Mouse (Mus musculus) neutrophil, adult 5-6 weeks (primary cell): ENCODE data around the gene Ang4. TPM values are rescaled to one million over a fixed set of nuclear protein-coding genes. Genes with fewer than 3 reads are reported as not detected.

Experiments
- ATAC-seq: fragments of 151-379, 151-347 bp; 2 replicates; pipeline ENCODE4 v1.8.0; 2017; ENCODE audit warnings: mild to moderate bottlenecking, moderate TSS enrichment; ENCODE audit not compliant: insufficient number of reproducible peaks, poor library complexity, low FRiP score, severe bottlenecking; ENCODE audit errors: extremely low read depth
- total RNA-seq: library from RNA; stranded (forward); fragments of 200-1000 nt; gene quantifications from 2 replicates; pipeline ENCODE4 v1.2.3, GENCODE M21; 2017

The Ang4 gene
- total RNA-seq, result not detected in 2 replicates

DNA sequence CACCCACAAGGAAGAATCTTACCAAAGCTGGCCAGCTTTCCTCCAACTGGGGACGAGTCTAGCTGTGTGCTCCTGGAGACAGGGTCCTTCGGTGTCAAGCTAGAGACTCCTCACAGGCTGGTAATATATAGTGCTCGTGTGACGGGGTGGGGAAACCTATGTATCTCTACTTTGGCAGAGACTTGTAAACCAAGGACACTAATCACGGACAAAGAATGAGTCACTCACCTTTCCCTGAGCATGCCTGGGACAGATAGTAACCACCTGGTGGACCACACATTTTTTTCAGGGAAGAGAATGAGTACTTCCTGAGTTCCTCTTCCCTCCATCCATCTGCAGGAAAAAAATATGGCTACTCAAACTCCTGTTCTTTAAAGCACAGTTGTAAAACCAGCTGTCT is at the start of gene Ang4:
TSS of gene Ang4 (minus strand) at position 101 of the 400 bp plus-strand sequence.
- ATAC-seq, result no peak

DNA sequence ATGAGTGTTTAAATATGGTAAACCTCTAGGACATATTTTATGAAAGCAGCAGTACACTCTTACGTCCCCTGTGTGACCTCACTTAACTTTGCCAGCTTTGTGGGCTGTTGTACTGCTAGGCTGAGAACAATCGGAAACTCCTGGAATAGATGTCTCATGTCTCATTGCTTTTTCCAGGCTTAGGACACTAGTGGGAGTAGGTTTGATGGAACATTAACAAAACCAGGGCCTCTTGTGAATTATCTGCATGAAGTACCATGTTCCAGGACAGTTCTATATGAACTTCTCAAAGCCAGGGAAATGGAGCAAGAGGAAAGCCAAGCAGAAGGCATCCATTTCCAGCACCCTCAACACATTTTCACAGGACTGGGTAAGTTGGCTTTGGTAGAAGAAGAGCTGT is 26.4 kb upstream of the Ang4 start, which contains the start of gene AY358078:
TSS of gene AY358078 (plus strand) at position 301 of the 400 bp plus-strand sequence.
- no peak for ATAC-seq

DNA sequence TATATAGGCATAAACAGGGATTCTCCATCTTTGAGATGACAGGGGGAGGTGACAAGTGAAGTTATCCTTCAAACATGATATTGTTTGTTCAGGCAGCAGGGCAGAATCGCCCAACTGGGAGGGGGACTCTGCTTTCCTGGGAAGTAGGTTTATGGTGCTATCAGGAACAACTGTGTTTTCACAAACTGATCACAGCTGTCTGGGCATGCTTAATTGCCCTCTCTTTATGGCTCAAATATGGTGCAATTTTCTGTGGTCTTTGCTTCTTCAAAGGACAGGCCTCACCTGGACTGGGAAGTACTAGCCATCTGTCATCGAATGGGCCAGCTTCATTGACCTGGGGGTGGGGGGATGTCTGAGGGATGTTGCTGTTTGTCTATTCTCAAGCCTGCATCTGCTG is 20.7 kb upstream of the Ang4 start:
- no peak for ATAC-seq

DNA sequence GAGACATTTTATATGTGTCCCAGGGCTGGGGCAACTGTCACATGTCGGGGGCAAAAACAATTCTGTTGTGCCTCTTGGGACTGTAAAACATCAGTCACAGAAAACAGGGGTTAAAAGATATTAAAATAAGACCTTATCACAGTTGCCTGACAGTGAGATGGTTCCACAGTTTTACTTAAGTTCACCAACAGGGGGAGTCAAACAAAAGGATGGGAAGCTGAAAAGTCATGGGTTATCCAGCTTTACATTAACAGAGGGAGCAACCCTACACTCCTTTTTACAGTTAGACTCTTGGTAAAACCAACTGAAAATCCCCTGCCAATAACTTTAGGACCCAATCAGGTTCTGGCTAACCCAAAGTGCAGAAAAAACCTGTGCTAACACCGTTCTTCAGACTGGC is 15.8 kb upstream of the Ang4 start:
- ATAC-seq, result no peak

DNA sequence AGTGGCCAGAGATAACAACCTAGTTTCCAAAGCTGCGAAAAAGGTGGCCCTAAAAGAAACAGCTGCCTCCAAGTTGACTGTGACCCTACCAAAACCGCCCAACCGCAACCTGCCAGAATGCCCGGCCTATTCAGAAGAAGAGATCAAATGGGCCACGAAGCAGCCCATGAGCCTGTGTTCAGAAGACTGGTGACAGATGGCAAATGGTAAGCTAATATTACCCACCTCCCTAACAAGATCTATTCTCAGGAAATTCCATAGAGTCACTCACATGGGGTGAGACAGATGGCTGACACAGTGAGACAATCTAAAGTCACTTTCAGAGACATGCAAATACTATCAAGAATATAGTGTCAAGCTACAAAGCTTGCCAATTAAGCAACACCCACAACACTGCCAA is 13.7 kb upstream of the Ang4 start:
- ATAC-seq, result no peak

DNA sequence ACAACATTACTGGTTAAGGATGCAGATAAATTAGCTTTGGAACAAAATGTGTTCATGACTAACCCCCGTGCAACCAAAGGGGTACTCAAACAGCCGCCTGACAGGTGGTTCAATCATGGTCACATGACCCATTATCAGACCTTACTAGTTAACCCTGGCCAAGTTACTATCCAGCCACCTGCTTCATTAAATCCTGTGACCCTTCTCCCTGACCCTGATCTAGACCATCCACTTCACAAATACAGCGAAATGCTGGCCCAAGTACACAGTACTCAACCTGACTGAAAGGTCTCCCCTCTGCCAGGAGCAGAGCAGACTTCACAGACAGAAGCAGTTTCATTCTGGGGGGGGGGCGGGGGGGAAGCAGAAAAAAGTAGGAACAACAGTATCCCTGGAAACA is 12.9 kb upstream of the Ang4 start:
- ATAC-seq, result no peak

DNA sequence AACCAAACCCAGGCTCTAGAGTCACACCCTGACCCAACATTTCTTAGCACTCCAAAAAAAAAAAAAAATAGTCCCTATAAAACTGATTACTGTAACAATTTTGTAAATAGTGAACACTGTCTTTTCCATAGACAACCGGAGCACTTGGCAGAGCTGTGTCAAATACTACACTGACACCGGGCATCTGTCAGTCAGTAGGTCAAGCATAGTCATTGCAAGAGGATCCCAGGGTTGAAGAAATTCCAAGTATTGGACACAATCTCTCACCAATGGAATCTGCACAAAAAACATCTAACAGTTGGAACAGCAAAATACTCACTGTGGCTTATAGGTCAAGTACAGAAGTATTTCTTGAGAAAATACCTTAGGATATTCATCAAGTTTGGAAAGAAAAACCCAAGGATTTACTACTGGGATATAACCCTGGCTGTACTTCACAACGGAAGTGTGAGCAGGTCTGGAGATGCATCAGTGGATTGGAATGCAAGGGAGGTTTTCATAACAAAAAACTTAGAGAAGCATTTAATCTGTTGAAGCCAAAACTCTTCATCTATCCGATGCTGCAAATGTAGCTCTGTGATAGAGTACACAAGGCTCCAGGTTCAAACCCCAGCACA is 5.6 kb upstream of the Ang4 start:
- ATAC-seq, result no peak

DNA sequence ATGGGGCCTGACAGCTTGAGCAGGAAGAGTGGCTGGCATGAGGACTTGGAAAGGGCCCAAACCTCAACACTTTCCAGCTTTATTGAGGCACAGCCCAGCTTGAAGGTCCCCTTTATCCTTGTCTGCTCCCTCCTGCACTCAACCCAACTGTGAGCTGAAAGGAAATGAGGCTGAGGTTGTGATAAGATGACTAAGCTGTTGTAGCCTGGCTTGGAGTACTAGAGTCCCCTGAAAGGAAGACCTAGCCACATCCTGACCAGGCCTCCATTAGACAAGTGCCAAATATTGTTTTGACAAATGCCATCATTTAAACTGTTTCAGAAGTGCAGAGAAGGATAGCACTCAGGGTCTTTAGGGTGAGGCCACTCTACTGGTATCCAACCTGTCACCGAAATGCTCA is 4.4 kb upstream of the Ang4 start:
- no peak for ATAC-seq

DNA sequence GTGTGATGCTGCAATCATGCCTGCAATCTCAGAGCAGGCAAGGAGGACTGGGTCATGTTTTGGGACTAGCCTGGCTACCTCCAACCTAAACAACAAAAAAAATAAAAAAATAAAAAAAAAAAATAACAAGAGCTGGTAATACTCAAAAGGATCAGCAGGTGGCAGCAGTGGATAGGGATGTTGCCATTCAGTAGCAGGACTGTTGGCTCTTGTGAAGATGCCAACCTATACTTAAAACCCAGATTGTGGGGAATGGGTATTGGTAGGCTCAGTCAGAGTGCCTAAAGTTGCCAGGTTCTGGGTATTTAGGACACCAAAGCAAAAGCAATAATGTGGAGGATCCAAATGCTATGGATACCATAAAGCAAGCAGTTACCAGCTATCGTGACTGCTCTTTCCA is 2.0 kb downstream of the Ang4 start:
- ATAC-seq, result peak; percentile 78

DNA sequence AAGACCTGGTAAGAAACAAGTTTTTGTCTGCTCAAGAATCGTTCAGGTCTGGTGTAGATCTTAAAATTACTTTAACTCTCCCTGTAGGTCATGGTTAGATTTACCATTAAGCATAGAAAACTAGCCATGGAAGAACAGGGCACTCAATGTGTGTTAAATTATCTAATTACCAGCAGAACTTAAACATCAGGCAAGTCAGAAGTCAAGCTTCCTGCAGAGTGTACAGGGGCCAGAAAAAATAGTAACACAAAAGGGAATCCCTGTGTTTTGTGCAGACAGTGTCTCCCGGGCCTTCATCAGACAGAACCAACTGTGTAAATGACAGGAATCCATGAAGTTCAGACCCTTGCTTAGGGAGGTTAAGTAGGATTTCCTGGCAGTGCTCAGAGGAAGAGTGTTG is 17.4 kb downstream of the Ang4 start:
- no peak for ATAC-seq

DNA sequence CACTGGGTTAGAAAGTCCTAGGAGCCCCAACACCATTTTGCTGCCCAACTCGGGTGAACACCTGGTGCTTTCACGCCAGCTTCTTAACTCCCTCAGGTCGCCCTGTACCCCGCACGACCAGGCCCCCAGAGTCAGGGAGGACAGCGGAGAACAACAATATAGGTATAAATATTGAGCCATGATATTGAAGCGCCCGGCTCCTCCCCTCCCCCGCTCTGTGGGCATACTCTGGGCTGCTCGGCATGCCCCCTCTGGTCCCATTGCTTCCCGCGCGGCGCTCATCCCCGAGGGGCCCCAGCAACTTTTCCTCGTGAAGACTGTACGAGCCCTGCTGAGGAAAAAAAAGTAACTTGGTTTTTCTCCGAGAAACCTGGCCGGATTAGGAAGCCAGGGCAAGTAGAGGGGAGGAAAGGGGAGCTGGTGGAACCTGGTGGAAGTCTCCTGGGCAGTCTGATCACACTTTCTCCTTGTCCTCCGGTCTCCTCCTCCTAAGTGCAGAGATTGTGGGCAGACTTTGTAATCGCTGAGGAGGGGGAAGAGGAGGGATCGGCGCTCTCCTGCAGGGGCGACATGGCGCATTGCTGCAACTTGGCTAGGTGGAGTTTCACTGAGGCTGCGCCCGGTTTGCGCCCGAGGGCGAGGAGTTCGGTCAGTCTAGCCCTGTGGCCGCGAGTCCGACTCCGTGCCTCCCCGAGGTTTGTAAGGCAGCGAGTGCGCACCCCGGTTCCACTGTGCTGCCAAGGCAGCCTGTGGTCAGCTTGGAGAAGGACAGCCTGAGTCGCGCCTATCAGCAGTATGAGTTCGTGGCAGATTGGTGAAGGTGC is 32.8 kb downstream of the Ang4 start:
- ATAC-seq, result no peak

DNA sequence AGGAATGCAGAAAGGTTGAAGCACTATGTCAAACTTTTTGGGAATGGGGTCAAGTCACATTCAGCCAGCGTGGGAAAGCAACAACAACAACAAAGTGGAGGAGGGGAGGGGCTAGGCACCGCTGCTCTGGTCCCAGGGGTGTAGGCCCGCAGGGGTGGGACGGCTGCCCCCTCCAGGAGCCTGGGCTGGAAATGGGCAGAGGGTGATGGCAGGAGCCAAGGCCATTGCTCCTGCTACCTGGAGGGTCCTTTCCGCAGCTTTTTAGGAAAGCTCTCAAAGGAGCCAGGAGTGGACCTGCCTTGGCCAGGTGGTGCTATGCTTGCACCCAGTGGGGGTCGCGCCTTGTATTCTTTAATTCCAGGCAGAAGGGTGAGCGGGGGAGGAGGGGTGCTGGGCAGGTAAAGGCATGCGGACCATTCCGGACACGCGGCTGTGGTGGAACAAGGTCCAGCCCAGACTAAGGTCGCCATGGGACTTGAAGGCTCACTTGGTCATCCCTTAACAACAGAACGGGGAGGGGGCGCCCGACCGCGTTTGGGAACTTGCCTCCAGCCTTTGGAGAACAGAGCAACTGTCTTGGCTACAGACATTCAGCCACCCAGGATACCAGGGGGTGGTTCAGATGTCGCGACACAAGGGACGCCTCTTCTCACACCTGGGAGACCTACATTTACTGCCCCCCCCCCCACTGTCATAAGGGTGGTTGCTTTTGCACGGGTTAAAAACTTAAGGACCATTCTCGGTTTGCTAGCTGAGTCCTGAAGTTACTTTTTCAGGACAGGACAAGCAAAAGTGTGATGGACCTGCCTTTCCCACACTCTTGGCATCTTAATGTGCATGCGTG is 34.0 kb downstream of the Ang4 start:
- ATAC-seq, result no peak

DNA sequence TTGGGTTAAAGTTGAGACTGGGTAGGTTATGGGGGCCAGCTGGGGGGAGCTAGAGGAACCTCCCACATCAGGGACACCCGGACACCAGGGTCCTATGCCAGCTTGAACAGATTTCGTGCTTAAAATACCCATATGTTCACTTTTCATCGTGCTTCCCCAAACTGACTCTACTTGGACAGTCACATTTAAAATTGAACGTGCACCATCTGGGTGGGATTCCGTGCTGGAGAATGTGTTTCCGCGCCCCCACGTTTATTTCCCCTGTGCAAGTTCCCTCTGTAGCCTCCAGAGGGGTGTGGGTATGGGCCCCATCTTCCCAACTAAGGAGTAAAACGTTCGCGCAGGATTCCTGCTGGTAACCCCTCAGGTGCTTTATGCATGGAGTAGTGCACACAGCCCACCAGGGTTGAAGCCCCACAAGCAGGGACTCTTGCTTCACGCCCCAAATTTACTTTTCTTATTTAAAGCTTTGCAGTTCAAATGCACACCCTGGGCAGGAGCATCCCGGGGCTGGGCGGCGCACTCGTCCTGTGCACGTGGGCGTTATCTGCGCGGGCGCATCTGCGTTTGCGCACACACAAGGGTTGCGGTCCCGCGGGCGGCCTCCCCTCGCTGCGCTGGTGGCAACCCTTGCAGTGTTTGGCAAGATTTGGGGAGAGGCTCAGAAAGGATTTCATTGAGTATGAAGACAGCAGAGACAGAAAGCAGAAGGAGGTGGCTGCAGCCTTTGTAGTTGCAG is 34.8 kb downstream of the Ang4 start:
- no peak for ATAC-seq

DNA sequence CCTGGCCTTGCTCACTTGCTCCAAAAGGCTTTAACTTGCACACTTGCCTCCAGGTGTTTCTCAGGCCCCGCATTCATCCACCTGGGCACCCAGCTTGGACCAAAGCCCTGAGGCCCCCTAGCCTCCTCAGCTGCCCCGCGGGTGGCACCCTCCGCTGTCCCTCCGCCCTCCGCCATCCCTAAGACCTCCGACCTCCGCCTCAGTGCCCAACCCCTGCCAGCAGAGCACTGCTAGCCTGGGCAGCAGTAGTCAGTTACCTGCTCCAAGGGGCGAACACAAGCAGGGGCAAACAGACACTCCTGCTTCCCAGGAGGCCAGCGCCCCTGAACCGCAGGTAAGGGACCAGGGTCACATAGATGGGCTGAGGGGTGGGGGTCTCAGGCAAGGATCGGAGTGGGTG is 35.4 kb downstream of the Ang4 start:
- ATAC-seq, result no peak

DNA sequence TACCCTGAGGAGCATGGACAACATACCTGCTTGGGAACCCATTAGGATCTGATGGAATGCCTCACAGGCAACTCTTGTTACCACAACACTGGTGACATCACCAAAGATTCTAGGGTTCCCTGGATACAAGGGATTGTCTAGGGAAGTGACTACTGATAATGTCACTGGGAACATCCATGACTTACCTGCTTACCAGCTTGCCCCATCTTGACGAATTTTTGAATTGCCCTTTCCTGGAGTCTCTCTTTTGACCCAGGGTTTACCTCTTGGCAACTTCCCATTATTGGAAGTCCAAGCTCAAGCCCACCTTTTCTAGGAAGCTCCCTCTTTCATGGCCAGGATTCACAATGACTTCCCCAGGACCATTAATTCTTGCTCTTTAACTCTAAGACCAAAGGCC is 56.3 kb downstream of the Ang4 start, which contains the start of gene Gm5800:
TSS of gene Gm5800 (minus strand) at position 101 of the 400 bp plus-strand sequence.
- no peak for ATAC-seq
